Mouse (Mus musculus) kidney, postnatal 0 days (tissue): ENCODE measurements around the gene Fam208a. TPM values are rescaled to one million over a fixed set of nuclear protein-coding genes. Genes with fewer than 3 reads are reported as not detected.

ENCODE experiments used
- ATAC-seq: fragments of 200-750 bp; cut with Nextera tagmentation; replicated peaks from 2 replicates; pipeline ENCODE4 v1.8.0; 2017; ENCODE audit warnings: low read depth, moderate number of reproducible peaks, moderate TSS enrichment, moderate library complexity; ENCODE audit not compliant: low FRiP score
- DNase-seq: peaks from one replicate; pipeline ENCODE4 v3.0.0-alpha.2; 2016; ENCODE audit warnings: low spot score
- H3K27ac ChIP-seq: fragments of 300-500 bp; sonication (generic); 2 replicates; pipeline ENCODE4 v1.5.1; 2014; ENCODE audit warnings: mild to moderate bottlenecking
- H3K27me3 ChIP-seq: fragments of 300-500 bp; sonication (generic); 2 replicates; pipeline ENCODE4 v1.6.1; 2014; ENCODE audit warnings: low read length, mixed read lengths; ENCODE audit not compliant: insufficient read depth
- H3K36me3 ChIP-seq: fragments of 300-500 bp; sonication (generic); 2 replicates; pipeline ENCODE4 v1.6.1; 2014; ENCODE audit warnings: low read length, mixed read lengths; ENCODE audit not compliant: insufficient read depth
- H3K4me1 ChIP-seq: fragments of 300-500 bp; sonication (generic); replicated peaks from 2 replicates; pipeline ENCODE4 v1.6.1; 2014; ENCODE audit warnings: antibody characterized with exemption, low read length, mixed read lengths; ENCODE audit not compliant: insufficient read depth
- H3K4me2 ChIP-seq: fragments of 300-500 bp; sonication (generic); 2 replicates; pipeline ENCODE4 v1.6.1; 2014; ENCODE audit warnings: mild to moderate bottlenecking, low read length, moderate library complexity, mixed read lengths
- H3K4me3 ChIP-seq: fragments of 300-500 bp; sonication (generic); replicated peaks from 2 replicates; pipeline ENCODE4 v1.5.1; 2014; ENCODE audit warnings: low read depth, low read length
- H3K9ac ChIP-seq: fragments of 300-500 bp; sonication (generic); 2 replicates; pipeline ENCODE4 v1.6.1; 2014; ENCODE audit warnings: low read depth, low read length
- H3K9me3 ChIP-seq: fragments of 300-500 bp; sonication (generic); replicated peaks from 2 replicates; pipeline ENCODE4 v1.6.1; 2016; ENCODE audit warnings: low read length, inconsistent platforms, mixed read lengths
- CTCF ChIP-seq: IDR thresholded peaks from 2 replicates; pipeline ENCODE4 v1.5.1; 2016; ENCODE audit warnings: antibody characterized with exemption, low read depth, mild to moderate bottlenecking, moderate library complexity
- WGBS: fragments of 180-500 bp; shearing (Covaris S2); extraction: QIAGEN DNeasy Blood & Tissue Kit; methylation state at CpG from one replicate; pipeline ENCODE4 v1.1.7; 2014; 5-methylcytosine and 5-hydroxymethylcytosine counted together
- microRNA-seq: library from miRNA; unstranded; fragments of <30 nt; microRNA quantifications from one replicate; pipeline ENCODE4, GENCODE M21; 2016
- polyA plus RNA-seq: library from polyadenylated mRNA; unstranded; fragments of >200 nt; fragmentation: Nextera tagmentation; extraction: Ambion mirVana; gene quantifications from 2 replicates; pipeline ENCODE4 v1.2.1, GENCODE M21; 2015

The Fam208a gene
- polyA plus RNA-seq, 1 experiment from 2014 or later: 9.7 TPM

DNA sequence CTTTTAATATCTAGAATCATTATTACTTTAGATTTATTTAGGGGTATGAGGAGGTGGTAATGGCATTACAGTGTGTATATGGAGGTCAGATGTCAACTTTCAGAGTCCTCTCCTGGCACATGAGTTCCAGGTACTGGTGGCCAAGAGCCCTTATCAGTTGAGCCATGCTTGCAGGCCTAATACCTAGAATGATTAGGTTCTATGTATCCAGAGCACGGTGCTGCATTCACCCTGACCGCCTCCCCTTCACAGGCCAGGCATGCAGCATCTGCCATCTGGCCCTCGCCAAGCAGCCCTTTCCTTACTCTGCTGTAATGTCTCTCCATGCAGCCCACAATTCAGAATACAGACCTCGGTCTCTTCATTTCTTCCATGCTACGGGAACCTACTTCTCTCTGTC lies 62.8 kb downstream of the Fam208a start:
- H3K4me1 ChIP-seq: no peaks in the 10 kb centered on the region
- no peak overlapping the region for H3K4me3 ChIP-seq
- no peak overlapping the region for H3K27ac ChIP-seq
- no peak overlapping the region for H3K9ac ChIP-seq
- H3K27me3 ChIP-seq: no peaks in the 10 kb centered on the region
- no peak for TF ChIP-seq CTCF
- peaks cover 47% of the 10 kb centered on the region for H3K36me3 ChIP-seq
- H3K4me2 ChIP-seq: no peak overlapping the region
- WGBS: 91% methylated on average over 5 of the region's 5 CpGs
- no peak for DNase-seq
- H3K9me3 ChIP-seq: no peaks in the 10 kb centered on the region
- no peak for ATAC-seq

DNA sequence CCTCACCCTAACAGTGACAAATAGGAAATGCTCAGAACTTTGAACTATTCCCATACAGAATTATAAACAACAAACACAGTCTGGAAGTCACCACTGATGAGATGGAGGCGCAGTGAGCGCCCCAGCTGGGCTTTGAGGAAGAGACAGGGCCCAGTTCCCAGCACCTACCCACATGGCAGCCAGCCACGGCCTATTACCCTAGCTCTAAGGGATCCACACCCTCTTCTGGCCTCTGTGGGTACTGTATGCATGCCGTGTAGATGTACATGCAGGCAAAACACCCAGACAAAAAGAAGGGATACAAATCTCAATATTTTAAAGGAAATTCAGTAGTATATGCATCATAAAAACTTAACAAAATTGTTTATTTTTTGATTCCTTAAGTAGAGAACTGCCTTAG lies 64.9 kb downstream of the Fam208a start:
- H3K27me3 ChIP-seq: no peaks in the 10 kb centered on the region
- H3K4me1 ChIP-seq: no peaks in the 10 kb centered on the region
- H3K9ac ChIP-seq: no peak overlapping the region
- H3K4me2 ChIP-seq: no peak overlapping the region
- ATAC-seq: no peak
- H3K27ac ChIP-seq: no peak overlapping the region
- H3K4me3 ChIP-seq: no peak overlapping the region
- TF ChIP-seq CTCF: no peak
- WGBS: 91% methylated on average over 4 of the region's 4 CpGs
- H3K9me3 ChIP-seq: no peaks in the 10 kb centered on the region
- no peak for DNase-seq
- H3K36me3 ChIP-seq: peaks cover 40% of the 10 kb centered on the region

DNA sequence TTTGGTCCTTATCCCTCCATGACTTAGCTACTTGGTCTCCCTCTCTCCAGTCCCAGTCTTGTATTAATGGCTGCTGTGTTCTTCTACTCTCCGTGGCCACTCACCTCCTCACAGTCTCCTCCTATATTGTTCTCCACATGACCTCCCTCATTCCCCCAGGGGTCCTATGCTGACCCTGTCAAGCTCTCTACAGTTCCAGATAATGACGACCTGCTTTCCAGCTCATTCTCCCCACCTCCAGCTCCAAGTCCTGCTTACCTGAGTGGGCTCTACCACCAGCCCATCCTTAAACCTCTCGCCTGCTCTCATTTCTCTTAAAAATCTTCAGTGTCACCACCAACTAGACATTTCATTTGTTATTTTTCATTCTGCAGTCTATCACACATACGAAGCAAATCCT lies 72.5 kb downstream of the Fam208a start:
- 84% methylated on average over 4 of the region's 4 CpGs for WGBS
- ATAC-seq: no peak
- no peak overlapping the region for H3K9ac ChIP-seq
- 0 out of 2 replicates have a peak, but pooled peaks cover 2% of the 10 kb centered on the region for H3K36me3 ChIP-seq
- TF ChIP-seq CTCF: no peak
- no peaks in the 10 kb centered on the region for H3K4me1 ChIP-seq
- H3K9me3 ChIP-seq: no peaks in the 10 kb centered on the region
- DNase-seq: no peak
- no peak overlapping the region for H3K4me3 ChIP-seq
- no peak overlapping the region for H3K4me2 ChIP-seq
- no peak overlapping the region for H3K27ac ChIP-seq
- H3K27me3 ChIP-seq: no peaks in the 10 kb centered on the region

DNA sequence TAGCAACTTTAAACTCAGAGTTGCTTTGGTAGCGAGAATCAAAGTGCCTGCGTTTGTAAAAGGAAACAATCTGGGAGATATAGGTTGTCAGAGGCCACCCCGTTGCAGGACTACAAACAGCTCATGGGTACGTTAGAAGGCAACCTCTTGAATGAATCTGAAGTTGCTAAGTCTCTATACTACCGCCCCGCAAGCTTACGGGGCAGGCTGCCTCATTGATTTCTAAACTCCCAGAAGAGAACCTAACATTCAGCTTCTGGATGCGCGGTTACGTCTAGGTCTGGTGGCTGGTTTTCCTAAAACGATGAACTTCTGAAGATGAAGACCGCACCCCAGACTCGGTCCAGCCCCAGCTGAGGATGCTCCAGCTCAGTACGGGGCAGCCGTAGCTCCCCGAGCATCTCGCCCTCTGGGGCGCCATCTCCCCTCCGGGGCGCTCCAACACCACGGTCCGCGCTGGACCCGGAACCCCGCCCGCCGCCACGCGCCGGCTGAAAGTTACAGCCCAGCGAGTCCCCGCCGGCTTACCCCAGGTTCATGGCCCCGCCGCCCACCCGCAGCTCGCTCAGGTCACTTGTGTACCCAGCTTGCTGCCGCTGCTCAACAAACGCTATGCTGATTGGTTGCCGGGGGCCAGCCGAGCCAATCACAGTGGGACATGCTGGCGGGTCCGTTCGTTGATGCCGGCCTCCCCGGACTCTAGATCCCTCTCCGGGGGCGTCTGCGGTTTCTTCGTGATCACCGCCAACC lies 79.4 kb downstream of the Fam208a start, which contains the start of gene Ccdc66:
Gene Ccdc66, minus strand, starts transcription at position 567 of the 750 bp plus-strand sequence.
- H3K4me3 ChIP-seq: peak within 1 kb of the TSS; percentile 67
- H3K9me3 ChIP-seq: no peaks in the 10 kb centered on the region
- under 1% methylated on average over 51 of the region's 51 CpGs for WGBS
- peak within 1 kb of the TSS; percentile 62 for H3K4me2 ChIP-seq
- H3K27me3 ChIP-seq: no peaks in the 10 kb centered on the region
- peak within 1 kb of the TSS; percentile 6; the same call in 1 of the 2 replicates for H3K27ac ChIP-seq
- H3K9ac ChIP-seq: peak within 1 kb of the TSS; percentile 76
- DNase-seq (peak; percentile 94), ATAC-seq (peak; percentile 98)
- no peaks in the 10 kb centered on the region for H3K36me3 ChIP-seq
- no peaks in the 10 kb centered on the region for H3K4me1 ChIP-seq
- no peak for TF ChIP-seq CTCF

DNA sequence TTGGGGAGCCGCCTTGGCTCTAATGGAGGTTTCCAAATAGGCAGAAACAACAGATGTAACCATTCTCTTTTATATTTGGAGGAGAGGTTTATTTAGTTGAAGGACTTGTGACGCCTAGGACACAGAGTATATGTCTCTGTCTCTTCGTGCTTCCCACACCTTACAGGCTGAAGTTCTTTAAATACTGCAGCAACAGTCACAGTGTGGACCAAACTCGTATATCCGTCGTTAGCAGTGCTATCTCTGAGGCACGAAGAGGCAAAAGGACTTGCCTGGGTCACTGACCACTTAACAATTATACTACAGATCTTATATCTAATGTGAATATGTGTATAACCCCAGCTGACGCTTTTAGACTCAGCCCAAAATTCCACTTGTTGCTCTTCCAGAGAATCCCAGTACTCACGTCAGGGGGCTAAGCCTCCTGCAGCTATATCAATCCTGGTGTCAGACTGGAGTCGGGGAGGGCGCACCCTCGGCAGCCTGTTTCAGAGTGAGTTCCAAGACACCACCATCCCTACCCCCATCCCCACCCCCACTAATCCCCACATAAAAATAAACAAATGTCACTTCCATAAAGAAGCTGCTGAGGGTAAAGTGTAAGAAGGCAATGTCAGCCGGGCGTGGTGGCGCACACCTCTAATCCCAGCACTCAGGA lies 80.1 kb downstream of the Fam208a start:
- 32% methylated on average over 15 of the region's 15 CpGs for WGBS
- DNase-seq (peak; percentile 2), ATAC-seq (peak; percentile 60)
- Histone ChIP-seq H3K27me3 (no peaks in the 10 kb centered on the region), H3K27ac (peak overlapping the region; percentile 6; the same call in 1 of the 2 replicates), H3K4me1 (no peaks in the 10 kb centered on the region), H3K9ac (peak overlapping the region; percentile 76), H3K4me2 (peak overlapping the region; percentile 62), H3K9me3 (no peaks in the 10 kb centered on the region), H3K36me3 (no peaks in the 10 kb centered on the region), H3K4me3 (peak overlapping the region; percentile 67)
- no peak for TF ChIP-seq CTCF

DNA sequence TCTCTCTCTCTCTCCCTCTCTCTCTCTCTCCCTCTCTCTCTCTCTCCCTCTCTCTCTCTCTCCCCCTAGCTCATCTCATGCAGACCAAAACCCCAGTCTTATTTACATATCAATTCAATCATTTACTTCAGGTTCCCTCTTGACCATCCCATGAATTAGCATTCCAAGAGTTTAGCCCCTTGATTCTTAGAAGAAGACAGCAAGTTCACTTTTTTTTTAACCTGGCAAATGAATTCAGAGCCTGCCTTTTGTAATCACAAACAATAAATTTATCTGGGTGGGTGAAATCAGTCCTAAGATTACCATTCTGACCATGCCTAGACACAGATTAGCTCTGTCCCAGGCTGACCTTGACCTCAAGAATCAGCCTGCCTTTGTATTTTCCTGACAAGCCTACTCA lies 95.9 kb downstream of the Fam208a start:
- H3K27me3 ChIP-seq: no peaks in the 10 kb centered on the region
- no peak overlapping the region for H3K9ac ChIP-seq
- TF ChIP-seq CTCF: no peak
- no peak for ATAC-seq
- no peaks in the 10 kb centered on the region for H3K4me1 ChIP-seq
- DNase-seq: no peak
- H3K27ac ChIP-seq: no peak overlapping the region
- H3K4me3 ChIP-seq: no peak overlapping the region
- no peaks in the 10 kb centered on the region for H3K9me3 ChIP-seq
- no peak overlapping the region for H3K4me2 ChIP-seq
- no peaks in the 10 kb centered on the region for H3K36me3 ChIP-seq

Small RNA genes lying within 50 kb of the gene (microRNA-seq; reads per million reads assigned to microRNA genes)
- gene Gm23633: not detected

Other genes starting within 250 kb of the Fam208a start
- 8.5 and 9.0 TPM in 2 replicates for gene Ccdc66, start 79.6 kb downstream of the Fam208a start, polyA plus RNA-seq
- gene Erc2, start 193.6 kb downstream of the Fam208a start, polyA plus RNA-seq: 5.4 and 6.8 TPM in 2 replicates